Mouse (Mus musculus) CH12F3 (cell line): ENCODE measurements around the gene Astl.

Experiments used
- in situ Hi-C: fragments of 300-500 bp; cut with MboI; formaldehyde crosslinking; loops from 2 replicates; pipeline ENCODE4 v1.14.3; 2020; ENCODE audit warnings: low sequenced_read_pairs

The Astl gene

DNA sequence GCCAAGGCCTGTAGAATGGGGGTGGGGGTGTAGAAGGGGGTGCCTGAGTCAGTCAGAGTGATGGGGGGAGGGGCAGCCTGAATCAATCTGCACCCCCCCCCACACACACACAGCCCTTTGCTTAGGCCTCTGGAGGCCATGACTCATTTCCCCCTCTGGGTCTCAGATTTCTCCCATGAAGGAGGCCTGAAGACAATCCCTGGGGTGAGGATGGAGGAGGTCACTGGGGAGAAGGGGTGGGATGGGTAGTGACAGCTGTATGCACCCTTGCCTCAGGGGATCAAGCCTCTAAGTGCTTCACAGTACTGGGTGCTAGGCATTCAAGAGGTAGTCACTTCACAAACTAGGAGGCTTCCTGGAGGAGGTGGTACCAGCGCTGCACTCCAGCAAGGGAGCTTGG is 14.8 kb upstream of the Astl start:
- in situ Hi-C loops, result no loop called here

DNA sequence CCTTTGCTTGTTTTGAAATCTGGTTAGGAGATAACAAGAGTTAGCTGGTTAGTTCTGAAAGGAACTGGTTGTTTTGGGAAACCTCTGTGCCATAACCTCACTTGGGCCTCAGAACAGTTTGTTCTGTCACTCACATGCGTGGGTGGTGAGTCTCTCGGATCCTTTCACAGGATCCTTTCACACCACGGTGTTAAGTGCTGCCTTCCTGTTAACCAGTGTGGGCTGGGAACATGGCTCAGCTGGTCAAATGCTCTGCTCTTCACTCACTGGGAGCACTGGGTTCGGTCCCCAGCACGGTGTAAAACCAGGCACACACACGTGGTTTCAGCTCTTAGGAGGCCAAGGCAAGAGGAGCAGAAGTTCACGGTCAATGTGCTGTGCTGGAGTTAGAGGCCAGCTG is 14.0 kb upstream of the Astl start:
- in situ Hi-C loops, result no loop called here

DNA sequence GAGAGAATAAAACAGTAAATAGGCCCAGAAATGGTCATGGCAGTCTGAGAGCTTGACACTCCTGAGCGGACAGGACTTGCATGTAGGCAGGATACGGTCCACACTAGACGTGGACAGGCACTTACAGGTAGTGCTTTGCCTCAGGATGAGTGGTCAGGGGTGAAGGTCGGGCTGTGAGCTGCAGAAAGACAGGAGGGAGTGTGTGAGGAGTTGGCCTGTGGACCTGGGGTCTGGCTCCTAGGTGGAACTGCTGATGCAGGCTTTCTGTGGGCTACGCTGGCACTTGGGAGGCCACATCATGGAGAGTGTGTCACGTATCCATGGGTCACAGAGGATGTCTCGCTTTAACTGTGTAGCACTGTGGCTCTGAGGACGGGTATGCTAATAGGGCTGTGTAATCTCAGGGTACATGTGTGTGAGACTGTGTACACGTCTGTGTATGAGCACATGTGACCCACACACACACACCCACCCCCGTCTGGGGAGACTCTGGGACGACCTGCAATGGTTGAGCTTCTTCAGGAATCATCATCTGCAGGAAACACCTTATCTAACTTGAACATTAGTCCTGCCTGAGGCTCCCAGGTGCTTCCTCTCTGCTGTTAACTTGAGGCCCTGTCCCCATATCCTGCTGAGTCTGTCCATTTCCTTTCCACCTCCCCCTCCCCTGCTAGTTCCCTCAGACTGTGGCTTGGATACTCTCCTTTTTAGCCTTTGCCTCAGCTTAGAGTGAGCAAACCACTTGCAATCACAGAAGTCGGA is 10.2 kb upstream of the Astl start:
- in situ Hi-C loops, result no loop called here

DNA sequence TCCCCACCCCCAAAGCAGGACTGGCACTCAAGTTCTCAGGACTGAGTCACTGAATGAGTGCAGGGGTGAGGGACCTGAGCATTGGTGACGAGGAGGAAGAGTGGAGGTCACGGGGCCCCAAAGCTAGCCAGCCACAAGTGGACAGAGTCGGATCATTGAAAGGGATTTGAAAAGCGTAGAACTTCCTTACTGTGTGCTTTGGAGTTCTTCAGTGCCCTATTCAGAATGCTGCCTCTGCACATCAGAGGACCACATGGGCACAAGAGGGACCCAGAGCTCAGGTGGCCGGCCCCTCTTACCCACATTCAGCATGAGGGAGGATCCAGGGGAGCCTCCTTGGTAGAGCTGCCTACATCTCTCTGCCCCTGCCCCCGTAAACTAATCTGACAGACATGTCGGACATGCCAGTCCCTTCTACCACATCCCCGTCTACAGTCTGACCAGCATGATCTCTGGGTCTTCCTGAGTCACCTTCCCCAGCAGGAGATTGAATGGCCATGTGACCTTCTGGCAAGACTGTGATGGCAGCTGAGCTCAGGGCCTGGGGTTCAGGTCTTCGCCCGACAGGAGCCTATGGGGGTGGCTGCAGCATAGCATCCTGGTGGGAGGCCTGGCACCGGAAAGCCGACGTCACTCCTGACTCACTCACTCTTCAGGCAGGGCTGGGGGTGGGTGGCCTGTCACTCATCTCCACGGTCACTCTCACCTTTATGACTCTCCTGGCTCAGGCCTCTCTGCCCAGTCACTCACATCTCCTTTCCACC is 5.5 kb upstream of the Astl start:
- in situ Hi-C loops, result no loop called here

DNA sequence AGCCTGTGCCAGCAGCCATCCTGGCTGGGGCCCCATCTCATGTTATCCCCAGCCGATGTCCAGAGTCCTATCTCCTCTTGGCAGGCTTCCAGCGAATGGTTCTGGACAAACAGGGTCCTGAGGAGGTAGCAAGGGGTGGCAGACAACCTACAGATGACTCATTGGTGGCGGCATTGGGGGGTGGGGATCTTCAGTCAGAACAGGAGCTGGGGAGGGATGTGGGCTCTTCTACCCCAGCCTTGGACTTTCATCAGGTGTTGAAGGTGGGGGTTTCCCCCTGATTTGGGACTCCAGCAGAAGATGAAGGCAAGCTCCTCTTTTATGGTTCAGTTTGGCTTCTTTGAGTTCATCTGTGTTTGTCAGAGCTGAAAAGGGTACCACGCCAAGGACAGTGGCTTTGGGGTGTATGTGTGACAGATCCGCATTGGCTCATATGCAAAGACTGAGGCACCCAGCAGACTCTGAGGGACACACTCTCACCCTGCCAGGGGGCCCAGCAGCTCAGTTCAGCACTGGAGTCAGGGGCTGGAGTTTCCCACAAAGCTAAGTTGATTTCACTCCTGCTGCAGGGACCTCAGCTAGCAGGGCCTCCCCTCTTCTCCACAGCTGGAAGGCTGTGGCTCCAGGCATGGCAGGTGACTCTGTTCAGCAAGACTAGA is 4.4 kb upstream of the Astl start:
- in situ Hi-C loops, result no loop called here

DNA sequence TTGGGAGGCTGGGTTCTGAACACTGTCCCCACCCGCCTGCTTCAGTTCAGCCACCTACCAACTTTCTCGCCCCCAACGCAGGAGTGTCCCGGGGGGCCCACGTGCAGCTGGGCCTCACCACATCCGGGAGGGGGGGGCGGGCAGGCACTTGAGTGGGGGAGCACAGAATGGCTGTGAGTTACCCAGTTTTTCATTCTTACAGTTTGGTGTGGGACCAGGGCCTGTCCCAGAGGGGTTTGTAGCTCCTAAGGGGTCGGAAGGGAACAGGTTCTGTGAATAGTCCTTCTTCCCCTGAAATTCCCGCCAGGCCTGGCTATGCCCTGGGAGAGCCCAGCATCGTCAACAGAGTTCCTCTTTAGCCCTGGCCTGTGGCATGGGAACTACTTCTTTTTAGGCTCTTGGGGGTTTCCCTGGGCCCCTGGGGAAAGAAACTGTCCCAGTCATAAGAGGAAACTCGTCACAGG is 3.3 kb upstream of the Astl start:
- in situ Hi-C loops, result no loop called here

DNA sequence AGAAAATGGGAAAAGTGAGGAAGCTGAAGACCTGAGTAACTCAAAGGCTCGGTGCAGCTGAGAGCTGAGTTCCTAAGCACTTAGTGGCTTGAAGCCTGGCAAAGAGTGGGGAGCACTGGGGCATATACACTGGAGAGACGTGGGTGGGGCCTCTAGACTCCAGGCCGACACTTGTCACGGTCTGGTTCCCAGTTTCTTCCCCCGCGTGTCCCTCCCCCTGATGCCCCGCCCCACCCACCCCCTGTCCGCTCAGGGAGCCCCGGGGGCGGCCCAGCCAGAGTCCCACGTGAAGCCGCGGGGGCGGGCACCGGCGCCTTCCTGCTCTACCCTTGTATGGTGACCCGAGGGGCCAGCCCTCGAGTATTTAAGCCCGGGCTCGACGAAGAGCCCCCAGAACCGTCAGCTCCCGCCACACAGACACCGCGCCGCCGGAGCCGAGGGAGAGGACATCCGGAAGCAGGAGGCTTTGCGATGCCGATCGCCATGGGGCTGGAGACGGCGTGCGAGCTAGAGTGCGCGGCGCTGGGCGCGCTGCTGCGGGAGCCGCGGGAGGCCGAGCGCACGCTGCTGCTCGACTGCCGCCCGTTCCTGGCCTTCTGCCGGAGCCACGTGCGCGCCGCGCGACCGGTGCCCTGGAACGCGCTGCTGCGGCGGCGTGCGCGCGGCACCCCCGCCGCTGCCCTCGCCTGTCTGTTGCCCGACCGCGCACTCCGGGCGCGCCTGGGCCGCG is 2.5 kb upstream of the Astl start, which contains the start of gene Dusp2:
Dusp2 (plus strand) TSS at position 393 of the 730 bp plus-strand sequence.
- in situ Hi-C loops, result no loop called here

DNA sequence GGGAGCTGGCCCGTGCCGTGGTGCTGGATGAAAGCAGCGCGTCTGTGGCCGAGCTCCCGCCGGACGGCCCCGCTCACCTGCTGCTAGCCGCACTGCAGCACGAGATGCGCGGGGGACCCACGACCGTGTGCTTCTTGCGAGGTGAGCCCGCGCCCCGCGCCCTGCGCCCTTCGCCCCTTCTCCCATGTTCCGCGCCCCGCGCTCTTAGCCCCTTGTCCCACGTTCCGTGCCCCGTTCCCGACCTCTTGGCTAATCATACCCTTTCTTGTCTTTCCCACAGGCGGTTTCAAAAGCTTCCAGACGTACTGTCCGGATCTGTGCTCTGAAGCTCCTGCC is 2.0 kb upstream of the Astl start:
- in situ Hi-C loops, result no loop called here

DNA sequence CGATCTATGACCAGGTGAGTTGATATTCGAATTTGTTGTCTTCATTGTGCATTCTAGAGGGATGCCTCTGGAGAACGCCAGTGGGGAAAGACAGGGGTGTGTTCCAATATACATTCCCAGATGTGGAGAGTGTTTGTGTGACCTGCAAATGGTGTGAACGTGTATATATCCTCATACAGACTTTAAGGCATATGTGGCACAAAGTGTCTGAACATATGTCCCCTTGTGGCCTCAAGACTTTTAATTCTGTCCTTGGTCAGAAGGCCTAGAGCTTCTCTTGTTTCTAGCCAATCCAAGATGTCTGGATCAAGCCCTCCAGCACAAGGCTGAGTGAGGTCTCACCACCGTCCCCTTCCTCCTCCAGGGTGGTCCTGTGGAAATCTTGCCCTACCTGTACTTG is 1.6 kb upstream of the Astl start:
- in situ Hi-C loops, result no loop called here

DNA sequence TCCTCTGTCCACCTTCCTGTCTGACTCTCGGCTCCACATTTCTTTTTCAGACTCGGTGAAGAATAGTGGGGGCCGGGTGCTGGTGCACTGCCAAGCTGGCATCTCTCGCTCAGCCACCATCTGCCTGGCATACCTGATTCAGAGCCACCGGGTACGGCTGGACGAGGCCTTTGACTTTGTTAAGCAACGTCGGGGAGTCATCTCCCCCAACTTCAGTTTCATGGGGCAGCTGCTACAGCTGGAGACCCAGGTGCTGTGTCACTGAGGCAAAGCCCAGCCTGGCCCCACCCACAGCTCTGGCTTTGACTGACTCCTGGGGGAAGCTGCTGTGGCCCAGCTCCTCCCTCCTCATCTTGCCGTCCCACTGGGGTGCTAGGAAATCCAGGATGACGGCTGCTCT is 908 bp upstream of the Astl start:
- in situ Hi-C loops, result no loop called here

DNA sequence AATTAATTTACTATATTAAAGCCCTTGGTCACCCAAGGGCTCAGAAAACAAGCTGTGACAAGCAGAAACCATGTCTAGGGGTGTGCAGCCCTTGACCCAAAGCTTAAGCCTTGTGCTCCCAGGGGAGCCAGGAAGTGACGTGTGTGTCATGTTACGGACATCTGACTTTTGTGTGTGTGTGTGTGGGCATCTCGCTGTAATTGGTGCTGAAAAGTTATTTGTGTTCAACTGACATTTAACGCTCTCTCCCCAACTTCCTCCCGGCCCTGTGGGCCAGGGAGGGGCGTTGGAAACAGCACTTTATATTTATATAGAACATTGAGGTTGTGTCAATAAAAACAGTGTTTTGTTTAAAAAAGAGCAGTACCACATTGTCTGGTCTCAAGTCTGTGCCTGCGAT is 427 bp upstream of the Astl start:
- in situ Hi-C loops, result no loop called here

DNA sequence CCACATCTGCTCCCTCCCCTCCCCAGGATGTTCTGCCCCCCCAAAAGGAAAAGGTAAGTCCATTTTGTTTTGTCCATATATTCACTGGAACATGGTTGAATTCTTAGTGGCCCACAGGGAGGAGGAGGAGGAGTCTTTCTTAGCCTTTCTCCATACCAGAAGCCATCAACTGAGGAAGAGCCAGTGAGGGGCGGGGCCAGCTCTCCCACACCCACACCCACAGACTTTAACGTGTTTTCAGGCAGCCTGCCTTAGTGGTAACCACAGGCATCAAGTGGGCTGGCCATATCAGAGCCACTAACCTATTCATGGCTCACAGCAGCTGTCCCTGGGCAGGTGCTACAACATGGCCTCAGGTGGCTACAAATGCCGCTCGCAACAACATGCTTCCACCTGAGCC is 394 bp downstream of the Astl start:
- in situ Hi-C loops, result no loop called here

DNA sequence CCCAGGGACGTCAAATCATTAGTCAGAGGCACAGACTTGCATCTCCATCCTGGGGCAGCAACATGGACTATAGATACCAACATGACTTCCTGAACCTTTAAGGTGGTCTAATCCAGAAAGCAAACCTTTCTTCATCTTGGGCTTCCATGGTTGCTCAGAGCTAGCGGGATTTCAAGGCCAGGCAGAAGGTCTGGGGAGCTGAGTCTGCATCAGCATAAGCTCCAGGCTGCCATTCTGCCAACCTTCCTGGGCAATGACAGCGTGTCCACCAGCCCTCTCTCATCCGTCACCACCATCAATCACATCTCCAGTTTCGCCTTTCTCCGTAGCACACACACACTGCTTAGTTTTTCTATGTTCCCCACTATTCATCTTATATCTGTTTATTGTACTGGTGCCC is 823 bp downstream of the Astl start:
- in situ Hi-C loops, result no loop called here

DNA sequence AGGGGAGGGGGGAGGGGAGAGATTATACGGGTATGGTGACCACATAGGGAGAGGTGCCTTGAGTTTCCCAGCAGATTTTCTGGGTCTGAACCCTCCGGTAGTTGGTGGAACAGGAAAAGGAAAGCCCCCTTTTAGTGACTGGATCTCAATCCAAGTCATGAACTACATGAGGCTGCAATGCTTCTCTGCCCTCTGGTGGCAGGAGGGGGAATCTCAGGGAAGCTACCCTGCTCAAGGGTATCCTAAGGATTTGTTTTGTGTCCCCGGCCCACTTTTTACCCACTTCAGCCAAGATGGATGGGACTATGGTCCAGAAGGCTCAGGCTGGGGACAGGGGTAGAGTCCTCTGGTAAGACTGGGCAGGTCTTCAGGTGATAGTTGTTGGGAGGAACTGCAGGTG is 2.7 kb downstream of the Astl start:
- in situ Hi-C loops, result loop anchor here (5.0 to 10.0 kb wide), 2 partner anchors 34 to 86 kb away; no protein-coding TSS in a partner anchor

DNA sequence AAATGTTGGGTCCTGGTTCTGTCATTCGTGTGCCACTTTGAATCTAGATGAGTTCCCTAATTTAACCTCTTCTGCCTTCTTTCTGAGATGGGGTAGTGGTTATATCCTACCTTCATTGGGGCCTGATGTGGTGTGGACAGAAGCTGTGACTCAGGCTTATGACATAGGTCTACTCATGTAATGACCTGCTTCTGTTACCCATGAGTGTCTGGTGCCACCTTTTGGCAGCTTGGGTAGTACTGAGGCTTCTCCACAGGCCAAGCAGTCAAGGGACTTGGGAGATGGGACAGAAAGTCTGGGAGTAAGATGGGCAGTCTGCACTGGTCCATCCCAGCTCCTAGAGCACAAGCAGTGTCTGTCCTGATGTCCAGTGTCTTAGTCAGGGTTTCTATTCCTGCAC is 7.9 kb downstream of the Astl start:
- in situ Hi-C loops, result loop anchor here (10.0 kb wide), 1 partner anchor 92 kb away; no protein-coding TSS in a partner anchor

DNA sequence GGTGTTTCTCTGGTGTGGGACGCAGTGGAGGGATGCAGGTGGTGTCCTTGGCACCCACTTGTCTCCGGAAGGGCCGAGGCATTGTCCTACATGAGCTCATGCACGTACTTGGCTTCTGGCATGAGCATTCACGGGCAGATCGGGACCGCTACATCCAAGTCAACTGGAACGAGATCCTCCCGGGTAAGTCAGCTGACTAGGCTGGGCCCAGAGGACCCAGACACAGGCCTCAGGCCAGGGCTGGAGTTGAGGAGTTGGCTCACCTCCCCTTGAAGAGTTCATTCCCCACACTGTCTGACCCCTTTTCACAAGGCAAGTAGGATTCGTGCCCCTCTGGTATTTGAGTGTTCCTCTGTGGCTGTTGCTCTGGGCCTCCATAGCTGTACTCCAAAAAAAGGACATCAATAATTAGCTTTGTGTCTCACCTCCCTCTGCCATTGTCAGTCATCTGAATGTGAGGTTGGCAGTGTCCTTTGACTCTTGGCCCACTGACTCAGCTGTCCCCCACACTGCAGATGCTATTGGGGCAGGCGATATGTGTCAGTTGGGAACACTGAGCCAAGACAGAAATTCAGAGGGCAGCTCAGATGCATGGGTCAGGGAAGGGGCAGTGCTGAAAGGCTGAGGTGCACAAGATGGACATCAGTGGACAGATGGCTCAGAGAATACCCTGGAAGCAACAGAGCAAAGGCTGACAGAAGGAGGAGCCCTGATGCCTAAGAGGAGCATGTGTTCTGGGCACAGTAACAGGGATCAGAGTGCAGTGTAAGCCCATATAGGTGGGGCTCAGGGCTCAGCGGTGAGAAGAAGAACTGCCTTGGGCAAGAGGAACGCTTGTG is 8.9 kb downstream of the Astl start:
- in situ Hi-C loops, result loop anchor here (10.0 kb wide), 1 partner anchor 93 kb away; no protein-coding TSS in a partner anchor

DNA sequence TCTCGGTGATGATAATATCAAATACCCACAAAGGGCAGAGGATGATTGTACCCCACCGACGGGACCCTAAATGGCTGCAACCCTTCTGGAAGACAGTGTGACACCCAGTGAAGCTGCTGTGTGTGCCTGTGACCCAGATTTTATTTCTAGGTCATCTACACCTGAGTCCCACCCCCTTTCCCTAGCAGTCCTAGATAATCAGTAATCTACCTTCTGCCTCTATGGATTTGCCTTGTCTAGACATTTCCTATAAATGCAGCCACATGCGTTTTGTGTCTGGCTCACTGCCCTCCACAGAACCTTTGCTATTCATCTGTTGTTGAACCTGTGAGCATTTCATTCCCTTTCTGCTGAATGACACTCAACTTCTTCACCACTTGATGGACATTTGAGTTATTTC is 15.4 kb downstream of the Astl start:
- in situ Hi-C loops, result no loop called here

DNA sequence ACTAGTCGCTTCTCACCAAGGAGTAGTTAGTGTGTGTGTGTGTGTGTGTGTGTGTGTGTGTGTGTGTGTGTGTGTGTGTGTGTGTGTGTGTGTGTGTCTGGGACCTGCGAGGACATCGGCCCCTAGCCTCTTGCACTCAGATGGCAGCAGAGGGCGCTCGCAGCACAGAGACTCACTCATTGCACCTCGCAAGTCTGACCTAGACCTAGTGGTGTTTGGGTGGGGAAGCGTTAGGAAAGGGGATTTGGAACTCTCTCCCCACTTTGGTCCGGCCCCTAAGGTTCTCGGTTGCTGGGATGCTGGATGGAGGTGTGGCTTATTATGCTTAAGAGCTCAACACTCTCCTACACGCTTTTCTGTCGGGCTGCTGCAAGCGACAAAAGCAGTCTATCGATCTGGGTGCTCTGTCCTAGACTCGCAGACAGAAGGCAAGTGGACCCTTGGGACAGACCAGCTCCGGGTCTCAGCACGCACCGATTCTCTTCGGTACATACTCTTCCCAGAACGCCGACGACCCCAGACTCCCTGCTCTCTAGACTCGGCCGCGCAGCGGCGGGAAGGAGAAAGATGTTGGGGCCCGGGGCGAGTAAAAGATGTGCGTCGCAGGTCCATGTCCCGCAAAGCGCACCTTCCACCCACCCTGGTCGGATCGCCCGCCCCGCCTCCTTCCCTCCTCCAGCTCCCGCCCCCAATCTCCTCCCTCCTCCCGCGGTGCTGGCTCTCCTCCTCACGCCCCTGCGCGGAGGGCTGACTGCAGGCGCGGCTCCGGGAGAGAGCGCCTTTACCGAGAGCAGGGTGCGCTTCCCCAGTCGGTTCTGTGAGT is 24.2 kb downstream of the Astl start, which contains the start of gene Adra2b:
Adra2b (plus strand) TSS at position 750 of the 823 bp plus-strand sequence.
- in situ Hi-C loops, result loop anchor here (5.0 to 10.0 kb wide), 2 partner anchors 62 to 85 kb away; partner anchors contain the start of gene Gpat2

DNA sequence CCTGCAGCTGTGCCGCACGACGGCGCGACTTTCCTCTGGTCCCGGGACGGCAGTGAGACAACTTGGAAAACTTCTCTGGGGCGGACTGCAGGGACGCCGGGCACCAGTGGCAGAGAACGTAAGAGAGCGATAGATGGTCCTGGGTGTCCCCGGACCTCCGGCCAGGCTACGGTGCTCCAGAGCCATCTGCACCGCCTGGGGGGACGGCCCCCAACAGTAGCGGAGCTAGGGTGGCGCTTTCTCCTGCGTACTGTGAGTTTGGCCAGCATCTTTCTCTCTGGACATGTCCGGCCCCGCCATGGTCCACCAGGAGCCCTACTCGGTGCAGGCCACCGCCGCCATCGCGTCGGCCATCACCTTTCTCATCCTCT is 24.8 kb downstream of the Astl start:
- in situ Hi-C loops, result loop anchor here (5.0 to 10.0 kb wide), 2 partner anchors 62 to 84 kb away; partner anchors contain the start of gene Gpat2
